Mouse (Mus musculus) liver, embryonic 14.5 days (tissue): Measurements from ENCODE around the gene Armc7.

Experiments used
- CTCF ChIP-seq: IDR thresholded peaks from 2 replicates; pipeline ENCODE4 v1.5.1; 2016; ENCODE audit warnings: antibody characterized with exemption, low read depth, control low read depth
- EP300 ChIP-seq: IDR thresholded peaks from 2 replicates; pipeline ENCODE4 v1.6.1; 2016; ENCODE audit warnings: antibody characterized with exemption, low read depth

- TF ChIP-seq CTCF (no peak), EP300 (no peak)
These were observed 42.1 kb upstream of the Armc7 start for GRCm38 (mm10) chr11:115433342-115433741.
